Mouse (Mus musculus) cerebellum, postnatal 25 days (tissue): ENCODE data around the gene Gja4.
A peak's percentile ranks its signal among the peaks of the same experiment; 100 is the strongest.

ENCODE experiments used
- DNase-seq, 2 experiments: peaks; one replicate each; pipeline ENCODE4 v3.0.0; 2021; ENCODE audit warnings: mixed read lengths in 2 of 2

The Gja4 gene

DNA sequence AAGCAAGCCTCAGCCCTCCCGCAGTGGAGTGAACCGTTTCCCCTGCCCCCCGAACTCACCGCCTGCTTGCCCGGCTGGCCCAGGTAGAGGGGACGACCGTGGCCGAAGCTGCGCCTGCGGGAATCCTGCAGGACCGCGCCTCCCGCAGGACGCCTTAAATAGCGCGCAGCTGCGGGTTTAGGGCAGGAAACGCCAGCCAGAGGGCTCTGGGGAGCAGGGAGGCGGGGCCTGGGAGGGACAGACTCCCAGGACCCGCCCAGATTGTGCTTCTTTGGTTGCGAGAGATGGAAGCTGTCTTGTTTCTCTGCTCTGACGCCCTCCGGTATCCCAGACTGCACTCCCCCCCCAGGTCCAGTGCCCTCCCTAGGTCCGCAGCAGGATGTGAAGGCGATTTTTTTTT, at the start of gene Gja4:
TSS of gene Gja4 (minus strand) at position 179 of the 400 bp plus-strand sequence.
- peak; percentile 64 to 79 for DNase-seq

DNA sequence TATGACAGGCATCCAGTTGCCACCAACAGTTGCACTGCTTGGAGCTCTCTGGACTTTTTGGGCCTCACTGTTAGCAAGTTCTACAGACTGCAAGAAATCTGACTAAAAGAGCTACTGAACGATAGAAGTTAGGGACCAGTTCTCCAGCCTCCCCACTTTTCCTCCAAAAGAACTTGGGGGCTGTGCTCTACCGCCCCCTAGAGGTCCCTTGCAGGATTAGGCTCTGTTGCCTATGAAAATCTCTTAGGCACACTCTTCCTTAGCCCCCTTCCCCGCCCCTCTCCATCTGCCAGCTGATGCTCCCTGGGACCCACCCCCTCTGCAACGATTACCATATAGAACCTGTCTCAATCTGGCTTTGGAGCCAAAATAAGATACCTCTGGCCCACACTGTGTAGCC, 49.5 kb upstream of the Gja4 start:
- DNase-seq = no peak

DNA sequence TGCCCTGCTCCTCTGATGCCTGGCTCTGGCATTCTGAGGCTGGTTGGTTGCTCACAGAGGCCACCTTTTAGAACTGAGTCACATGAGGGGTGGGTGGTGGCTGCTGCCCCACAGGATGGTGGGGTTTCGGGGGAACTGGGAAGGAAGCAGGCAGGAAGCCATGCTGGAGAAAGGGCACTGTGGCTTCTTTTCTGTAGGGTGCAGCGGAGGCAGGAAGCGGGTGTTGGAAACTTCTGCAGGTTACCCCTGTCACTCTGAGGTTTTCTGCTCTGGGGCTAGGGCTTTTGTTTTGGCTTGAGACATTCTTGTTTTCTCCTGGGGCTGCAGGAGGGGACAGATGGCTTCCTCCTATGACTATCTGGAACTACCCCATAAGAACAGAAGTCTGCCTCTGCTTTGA, 48.7 kb upstream of the Gja4 start:
- no peak for DNase-seq

DNA sequence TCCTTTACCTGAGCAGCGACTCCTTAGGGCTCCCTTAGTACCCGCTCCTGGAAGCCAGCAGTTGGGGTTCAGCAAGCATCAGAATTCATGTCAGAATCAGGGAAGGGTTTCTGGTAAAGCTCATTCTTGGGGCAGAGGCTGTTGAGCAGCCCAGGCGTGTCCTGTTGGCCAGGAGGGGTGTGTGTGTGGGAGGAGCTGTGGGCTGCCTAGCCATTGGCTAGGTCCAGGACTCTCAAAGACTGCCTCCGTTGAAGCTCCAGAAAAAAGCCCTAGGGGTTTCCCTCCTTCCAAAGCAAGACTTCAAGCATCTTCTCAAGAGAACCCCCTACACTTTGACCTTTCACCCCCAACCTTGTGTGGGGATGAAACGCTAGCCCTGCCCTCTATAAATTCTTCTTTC, 44.2 kb upstream of the Gja4 start, which contains the start of gene Gjb5:
TSS of gene Gjb5 (minus strand) at position 164 of the 400 bp plus-strand sequence.
- DNase-seq = no peak

DNA sequence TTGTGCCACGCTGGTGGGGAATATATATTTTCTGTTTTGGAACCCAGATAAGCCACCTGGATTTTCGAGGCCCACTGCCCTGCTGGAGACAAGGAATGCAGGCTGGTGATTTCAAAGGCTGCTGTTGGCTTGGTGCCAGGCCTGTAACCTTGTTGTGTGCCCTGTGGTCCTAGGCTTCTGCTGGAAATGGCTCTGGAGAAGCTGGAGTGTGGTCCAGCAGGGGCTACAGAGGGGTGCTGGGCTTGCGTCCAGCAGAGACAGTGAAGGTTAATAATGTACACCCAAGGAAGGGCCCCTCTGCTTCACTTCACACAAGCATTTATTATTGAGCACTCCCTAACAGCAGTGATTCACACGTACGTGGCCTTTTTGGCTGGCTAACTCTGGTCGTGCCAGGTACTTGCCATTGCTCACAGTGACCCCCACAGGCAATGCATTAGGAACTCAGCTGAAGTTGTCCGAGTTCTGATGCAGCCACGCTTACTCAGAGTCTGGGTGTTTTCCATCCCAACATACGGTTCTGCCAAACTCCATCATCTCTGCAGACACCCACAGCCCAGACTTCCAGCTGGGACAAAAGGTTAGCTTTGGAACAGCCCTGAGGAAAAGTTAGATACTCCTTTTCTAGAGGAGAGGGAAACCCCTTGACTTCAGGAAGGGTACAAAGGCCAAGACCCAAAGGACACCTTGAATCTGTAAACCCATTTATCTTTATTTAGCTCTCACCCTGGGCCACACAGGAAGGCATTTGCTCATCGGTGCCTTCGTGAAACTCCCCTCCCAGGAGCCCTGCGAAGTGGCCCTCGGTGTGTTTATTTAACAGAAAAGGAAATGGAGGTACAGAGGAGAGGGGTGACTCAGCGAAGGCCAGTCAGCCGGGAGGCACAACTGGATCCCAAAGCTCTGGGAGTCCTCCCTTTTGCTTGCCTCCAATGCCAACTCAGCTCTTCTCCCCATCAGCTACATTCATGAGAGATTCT, 41.0 kb upstream of the Gja4 start:
- DNase-seq = peak in 1 of 2 experiments; percentile 39

DNA sequence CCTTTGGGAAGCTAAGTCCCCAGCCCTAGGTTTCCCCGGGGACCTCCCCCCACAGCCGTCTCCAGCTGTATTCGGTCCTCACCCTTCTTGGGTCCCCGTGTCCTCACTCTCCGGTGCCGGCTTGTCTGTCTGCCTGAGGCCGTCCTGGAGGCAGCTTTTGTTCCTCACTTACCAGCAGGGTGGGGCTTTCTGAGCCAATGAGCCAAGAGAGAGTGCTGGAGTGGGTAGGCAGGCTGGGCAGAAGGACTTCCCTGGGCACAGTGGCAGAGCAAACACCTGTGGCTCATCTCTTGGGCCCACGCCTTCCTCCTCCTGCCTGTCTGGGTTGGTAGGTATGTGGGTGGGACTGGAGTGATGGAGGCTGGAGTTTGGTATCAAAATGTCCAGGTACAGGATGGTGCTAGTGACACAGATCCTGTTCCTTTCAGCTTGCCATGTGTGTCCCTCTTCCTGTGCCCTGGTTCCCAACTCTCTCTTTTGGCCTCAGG, 40.2 kb upstream of the Gja4 start, which contains the start of gene Gjb4:
TSS of gene Gjb4 (minus strand) at position 131 of the 488 bp plus-strand sequence.
- DNase-seq = no peak

DNA sequence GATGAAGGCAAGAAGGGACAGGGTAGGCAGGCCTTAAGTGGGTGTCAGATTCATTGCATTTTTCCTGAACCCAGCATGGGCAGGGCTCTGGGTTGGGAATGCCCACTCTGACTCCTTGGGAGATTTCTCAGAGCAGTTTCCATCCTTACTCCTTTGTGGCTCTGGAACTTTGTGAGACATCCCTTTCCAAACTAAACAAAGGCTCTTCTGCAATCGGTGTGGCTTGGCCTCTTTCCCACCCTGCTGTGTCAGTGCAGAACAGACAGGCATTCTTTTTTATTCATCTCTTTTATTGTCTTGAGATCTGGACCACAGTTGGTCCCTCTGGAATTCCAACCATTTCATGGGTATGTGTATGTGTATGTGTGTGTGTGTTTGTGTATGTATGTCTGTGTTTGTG, 38.8 kb upstream of the Gja4 start:
- DNase-seq = no peak

DNA sequence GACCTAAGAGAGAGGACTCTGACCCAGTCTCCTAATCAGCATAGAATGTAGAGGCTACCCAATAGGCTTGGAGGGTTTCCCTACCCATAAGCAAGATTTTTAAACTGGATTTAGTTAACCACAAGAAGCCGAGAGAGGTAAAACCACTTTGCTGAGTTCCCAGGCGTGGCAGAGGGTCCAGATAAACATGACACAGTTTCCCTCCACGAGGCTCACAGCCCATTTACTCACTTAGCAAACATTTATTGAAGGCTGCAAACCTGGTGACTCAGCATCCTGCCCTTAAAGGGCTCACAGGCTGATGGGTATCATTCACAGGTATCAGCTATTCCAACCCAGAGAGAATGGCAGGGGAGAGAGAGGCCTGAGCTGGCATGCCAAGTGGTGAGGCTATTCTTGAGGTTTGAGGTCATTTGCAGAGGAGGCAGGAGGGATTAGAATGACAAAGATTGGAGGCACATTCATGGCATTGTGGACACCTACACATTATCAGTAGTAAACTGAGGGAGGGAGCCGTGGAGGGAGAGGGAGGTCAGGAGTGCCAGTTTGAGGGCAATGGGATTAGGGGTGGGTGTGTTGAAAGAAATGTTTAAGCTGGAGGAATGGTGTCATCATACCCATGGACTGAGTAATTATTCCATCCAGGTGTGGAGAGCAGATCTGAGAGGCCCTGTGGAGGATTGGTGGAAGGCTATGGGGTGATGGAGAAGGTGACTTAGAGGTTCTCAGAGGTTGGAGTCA, 35.9 kb upstream of the Gja4 start:
- DNase-seq = no peak

DNA sequence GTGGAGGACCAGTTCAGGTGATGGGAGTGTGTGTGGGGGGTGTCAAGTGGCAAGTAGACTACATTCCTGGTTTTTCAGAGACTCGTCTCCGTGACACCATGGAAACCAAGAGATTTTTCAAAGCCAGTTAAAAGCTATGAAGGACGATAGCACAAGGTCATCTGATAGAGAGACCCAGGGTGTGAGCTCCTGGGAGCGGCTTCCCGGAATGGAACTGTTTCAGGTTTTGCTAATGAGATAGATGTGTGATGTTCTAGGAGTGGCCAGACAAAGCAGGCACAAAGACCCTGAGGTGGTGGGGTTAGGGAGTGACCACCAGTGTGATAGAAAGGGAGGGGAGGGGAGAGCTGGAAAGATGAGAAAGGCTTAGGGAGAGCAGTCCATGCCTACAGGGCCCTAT, 31.2 kb upstream of the Gja4 start:
- no peak for DNase-seq

DNA sequence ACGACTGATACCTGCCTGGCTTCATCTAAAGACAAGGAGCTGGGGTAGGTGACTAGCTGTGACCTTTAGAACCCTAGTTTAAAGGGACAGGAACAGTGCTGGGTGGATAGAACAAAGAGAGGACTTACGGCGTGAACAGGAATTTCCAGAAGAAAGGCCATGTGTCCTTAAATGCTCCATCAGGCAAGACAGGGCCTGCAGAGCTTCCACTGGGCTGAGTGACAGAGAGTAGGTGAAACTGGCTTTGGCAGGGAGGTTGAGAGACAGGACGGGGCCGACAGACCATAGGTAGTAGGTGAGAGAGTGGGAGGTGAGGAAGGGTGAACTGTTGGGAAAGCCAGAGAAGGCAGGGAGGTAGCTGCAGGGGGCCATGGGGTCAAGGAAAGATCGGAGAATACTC, 27.5 kb upstream of the Gja4 start:
- no peak for DNase-seq

DNA sequence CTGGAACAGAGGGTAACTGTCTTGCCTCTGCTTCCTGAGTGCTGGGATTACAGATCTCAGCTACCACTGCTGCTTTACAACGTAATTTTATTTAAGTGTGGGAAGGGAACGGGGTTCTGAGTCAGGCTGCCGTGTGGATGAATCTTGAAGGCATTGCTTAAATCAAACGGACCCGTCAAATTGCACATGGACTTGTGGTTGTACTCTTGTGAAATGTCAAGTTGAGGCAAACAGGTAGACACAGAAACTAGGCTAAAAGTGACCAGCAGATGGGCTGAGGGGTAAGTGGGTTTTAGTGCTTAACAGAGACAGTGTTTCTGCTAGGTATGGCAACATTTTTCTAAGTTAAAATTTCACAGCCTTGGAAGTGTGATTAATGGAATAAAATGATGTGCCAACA, 23.8 kb upstream of the Gja4 start:
- DNase-seq = no peak

DNA sequence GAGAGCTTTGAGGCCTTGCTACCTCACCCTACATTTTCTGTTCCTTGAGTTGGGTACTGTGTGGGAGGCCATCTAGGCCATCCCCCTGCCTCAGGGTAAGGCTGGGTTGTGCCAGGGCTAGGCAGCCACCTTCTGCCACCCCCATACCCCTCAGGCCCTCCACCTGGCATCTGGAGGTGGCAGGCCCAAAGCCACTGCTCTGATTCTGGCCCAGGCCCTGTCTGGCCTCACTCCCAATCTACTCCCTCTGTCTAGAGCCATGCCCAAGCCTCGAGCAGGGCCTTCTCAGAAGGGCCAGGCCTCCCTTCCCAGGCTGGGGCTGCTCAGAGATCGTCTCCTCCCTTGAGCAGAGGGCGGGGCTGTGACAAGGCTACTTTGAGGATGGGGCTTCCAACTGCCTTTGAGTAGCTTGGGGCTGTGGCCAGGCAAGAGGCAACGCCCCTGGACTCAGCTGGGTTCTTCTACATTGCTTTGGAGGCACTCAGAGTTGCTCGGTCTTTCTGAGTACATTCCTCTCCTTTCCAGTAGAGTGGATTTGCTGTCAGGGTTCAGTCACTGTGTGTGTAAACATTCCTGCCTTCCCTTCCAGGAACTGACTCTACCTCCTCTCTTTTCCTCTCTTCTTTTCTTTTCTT, 21.1 kb upstream of the Gja4 start:
- no peak for DNase-seq

DNA sequence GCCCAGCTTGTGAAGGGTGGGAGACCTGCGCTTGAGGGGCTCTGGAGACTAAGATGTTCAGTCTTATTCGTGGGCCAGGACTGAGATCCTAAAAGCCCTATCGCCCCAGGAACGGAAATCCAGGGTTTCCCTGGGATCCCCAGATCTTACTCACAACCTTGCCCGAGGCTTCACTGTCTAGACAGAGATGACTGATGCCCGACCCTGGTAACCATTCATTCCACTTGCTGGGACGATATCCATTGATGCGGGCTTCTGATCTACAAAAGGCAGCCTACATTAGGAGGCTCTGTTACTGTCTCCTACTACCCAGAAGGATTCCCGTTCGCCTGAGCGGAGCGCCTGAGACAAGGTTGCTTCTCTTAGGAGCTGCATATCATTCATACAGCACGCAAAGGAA, 17.3 kb upstream of the Gja4 start:
- DNase-seq = no peak

DNA sequence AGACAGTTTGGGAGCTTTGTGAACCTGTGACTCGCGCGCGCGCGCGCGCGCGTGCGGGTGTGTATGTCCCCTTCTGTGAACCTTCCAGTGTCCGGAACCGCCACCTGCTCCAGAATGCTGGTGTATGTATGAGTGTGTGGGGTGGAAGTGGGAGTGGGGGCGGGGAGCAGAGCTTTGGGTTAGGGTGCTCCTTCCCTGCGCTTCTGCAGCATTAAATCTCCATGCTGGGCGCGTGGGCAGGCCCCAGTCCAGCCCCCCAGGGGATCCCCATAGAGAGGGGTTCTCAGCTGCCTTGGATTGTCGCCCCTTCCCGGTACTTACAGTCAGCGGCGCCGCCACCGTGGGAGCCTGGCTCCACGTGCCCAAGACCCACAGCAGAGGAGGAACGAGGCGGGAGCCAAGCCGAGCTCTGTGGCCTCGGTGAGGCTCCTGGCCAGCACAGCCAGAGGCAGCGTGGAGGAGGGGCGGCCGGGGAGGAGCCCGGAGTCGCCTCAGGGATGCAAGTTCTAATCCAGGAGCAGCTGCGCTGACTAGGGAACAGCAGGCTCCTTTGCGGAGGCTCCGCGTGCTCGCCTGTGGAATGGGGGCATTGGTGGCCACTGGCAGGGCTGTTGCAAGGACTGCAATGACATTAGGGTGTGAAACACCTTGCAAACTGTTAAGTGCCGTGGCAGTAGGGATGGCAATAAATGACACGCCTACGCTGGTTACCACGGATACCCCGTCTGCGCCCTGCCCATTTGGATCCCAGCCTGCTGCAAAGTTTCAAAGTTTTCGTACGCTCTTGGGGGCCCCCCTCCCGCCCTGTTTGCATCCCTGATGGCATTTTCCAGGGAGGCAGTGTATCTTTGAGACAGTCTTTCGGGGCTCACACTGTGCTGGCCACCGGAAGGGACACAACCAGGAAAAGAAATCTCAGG, 16.6 kb upstream of the Gja4 start, which contains the start of gene Gjb3:
TSS of gene Gjb3 (minus strand) at position 664 of the 920 bp plus-strand sequence.
- DNase-seq = peak in 1 of 2 experiments; percentile 26

DNA sequence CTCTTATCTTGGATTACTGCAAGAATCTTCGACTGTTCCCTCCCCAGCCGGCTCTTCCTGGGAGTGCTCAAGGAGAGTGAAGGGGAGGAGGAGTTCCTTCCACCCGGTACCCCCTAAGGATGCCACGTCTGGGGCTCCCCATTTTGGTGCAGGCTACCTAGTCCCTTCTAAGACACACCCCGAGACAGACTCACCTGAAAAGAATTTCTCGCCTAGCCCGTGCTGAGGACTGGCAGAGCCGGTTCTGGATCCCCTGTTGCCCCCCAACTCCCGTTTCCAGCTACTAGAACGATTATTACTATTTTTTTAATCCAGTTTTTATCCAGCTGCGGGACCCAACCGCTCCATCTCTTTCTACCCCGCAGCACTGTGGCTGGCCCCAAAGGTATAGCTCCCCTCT, 15.9 kb upstream of the Gja4 start:
- DNase-seq = no peak

DNA sequence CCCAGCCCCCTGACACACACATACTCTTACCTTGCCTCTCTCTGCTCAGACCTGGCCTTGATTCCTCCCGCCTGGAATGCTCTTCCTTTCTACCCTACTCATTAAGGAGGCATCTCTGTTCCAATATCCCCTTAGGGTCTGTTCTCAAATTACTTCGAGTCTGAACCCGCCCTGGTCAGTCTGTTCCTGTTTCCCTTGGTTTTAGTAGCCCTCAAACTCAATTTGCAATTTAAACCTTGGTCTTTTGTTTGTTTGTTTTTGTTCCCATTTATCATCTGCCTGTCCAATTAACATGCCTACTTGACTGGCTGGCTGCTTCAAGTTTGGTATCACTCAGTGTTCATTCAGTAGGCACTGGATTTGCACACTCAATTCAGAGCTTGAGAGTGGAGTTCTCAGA, 15.2 kb upstream of the Gja4 start:
- no peak for DNase-seq

DNA sequence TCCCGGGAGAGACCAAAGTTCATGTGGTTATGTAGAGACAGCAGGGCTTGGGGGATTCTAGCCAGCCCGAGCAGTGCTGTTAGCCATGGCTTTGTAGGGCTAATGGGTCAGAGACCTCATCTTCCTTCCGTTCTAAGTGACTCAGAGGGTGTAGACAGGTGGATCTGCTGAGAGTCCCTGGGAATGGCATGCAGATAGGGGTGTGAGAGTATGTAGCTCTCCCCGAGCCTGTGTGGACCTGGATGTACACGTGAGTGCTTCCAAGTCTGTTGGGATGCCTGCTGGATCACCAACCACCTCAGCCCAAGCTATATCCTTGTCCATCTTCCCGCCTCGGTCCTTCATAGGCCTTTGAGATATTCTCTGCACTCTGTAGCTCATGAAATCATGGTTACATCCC, 14.5 kb upstream of the Gja4 start:
- DNase-seq = no peak

DNA sequence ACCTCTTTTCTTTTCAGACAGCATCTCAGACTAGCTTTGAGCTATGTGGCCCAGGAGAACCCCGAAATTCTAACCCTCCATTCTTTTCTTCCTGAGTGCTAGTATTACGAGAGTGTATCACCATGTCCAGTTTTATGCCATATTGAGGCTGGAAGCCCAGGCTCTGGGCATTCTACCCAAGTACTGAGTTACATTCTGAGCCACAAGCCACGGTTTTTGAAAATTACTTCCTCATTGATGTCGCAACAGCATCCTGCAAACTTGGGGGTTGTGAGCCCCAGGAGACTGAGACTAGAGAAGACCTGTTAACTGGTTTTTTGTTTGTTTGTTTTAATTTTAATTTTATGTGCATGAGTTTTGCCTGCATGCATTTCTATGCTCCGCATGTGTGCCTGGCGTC, 13.9 kb upstream of the Gja4 start:
- DNase-seq = no peak

DNA sequence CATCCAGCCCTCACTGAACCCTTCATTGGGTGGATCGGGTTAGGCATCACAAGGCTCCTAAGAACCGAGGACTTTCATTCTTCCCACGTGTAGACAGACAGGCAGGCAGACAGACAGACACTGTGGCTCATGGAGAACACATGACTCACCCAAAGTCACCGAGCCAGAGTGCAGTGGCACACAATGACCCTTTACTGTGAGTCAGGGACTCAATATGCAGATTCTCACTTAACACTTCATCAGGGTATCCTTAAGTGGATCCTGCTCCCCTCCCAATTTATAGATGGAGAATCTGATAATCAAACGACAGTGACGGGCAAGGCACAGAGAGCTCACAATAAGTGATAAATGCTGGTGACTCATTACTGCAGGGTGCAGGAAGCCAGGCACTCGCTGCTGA, 13.4 kb upstream of the Gja4 start:
- DNase-seq = no peak

DNA sequence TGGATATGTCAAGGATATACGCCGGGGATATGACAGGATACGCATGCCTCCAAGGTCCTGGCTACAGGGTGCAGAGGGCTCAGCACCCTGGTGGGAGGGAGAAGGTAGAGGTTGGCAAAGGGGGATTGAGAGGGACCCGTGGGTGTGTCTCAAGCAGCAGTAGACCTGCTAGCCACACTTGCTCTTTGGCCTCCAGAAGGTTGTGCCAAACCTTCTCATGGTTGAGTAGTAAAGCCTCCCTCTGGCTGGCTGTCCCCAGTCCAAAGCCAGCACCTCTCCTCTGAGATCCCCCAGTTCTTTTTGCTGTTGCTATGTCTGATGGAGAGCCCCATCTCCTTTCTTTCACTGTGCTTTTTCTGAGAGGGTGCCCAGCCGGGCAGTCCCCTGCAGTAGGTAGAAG, 11.4 kb upstream of the Gja4 start:
- DNase-seq = no peak

DNA sequence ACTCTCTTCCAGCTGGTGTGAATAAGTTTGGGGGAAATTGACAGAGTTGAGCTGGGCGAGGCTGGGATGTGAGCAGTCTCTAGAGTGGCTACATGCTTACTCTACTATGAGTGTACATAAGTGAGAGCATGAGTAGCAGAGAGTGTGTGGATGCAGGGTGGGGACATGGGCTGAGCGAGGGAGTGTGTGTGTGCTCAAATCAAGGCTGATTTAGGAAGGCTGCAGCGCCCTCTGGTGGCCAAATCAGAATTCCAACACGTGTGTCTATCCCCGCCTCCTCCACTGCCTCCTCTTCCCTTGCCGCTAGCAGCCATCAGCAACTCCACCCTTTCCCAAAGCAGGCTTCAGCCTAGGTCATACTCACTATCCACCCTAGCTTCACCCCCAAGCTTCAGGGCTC, 10.9 kb upstream of the Gja4 start:
- peak; percentile 81 to 90 for DNase-seq

DNA sequence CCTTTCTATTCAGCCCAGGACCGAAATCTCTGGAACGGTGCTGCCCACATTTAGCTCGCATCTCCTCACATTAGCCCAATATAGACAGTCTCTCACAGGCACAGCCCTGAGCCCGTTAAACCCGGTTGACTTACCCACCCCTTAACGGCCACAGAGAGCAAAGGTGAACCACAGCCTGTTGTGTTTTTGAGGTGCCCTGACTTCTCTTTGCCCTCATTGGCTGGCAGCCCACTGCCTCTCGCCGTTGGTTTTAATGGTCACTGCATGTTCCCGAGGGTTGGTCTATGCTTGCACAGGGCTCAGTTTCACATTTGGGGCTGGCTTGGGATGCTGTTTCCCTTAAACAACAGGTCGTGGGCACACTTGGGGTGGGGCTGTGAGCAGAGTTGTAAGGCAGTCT, 10.5 kb upstream of the Gja4 start:
- DNase-seq = no peak
